Mouse (Mus musculus) kidney, adult 2 months (tissue): Measurements from ENCODE around the gene Fbxl20.

Experiments
- CTCF ChIP-seq: fragments of 200-500 bp; conservative IDR thresholded peaks from 2 replicates; pipeline ENCODE4 v1.5.1; 2011; ENCODE audit warnings: low read depth, mild to moderate bottlenecking, control low read depth, low read length, moderate library complexity, mixed read lengths; ENCODE audit not compliant: insufficient read depth, insufficient read length
- POLR2A ChIP-seq: fragments of 200-500 bp; IDR thresholded peaks from one replicate; pipeline ENCODE4 v1.6.1; 2011; ENCODE audit warnings: low read depth, low read length, control low read depth

GRCm38 (mm10) chr11:98034061-98034460 lies 116.1 kb downstream of the Fbxl20 start:
- TF ChIP-seq CTCF (no peak), POLR2A (no peak)
